Mouse (Mus musculus) ES-Bruce4 (cell line): Measurements from ENCODE around the gene Depdc5. TPM values are rescaled to one million over a fixed set of nuclear protein-coding genes. Genes with fewer than 3 reads are reported as not detected.

Experiments
- H3K27ac ChIP-seq: 2 replicates; pipeline ENCODE4 v1.5.1; 2012; ENCODE audit warnings: low read length, inconsistent platforms; ENCODE audit not compliant: insufficient read depth
- H3K27me3 ChIP-seq: 2 replicates; pipeline ENCODE4 v1.6.1; 2012; ENCODE audit warnings: mild to moderate bottlenecking, low read length, inconsistent platforms; ENCODE audit not compliant: control insufficient read depth, poor library complexity, insufficient read depth, severe bottlenecking
- H3K36me3 ChIP-seq: 2 replicates; pipeline ENCODE4 v1.6.1; 2012; ENCODE audit warnings: inconsistent platforms, mild to moderate bottlenecking, low read length, moderate library complexity; ENCODE audit not compliant: control insufficient read depth, poor library complexity, insufficient read depth, severe bottlenecking
- H3K4me1 ChIP-seq: one replicate; pipeline ENCODE4 v1.8.1; 2011; ENCODE audit warnings: low read length; ENCODE audit not compliant: control insufficient read depth, insufficient read depth
- H3K4me3 ChIP-seq: 2 replicates; pipeline ENCODE4 v1.5.1; 2011; ENCODE audit warnings: low read depth, mild to moderate bottlenecking, low read length
- H3K9ac ChIP-seq: 2 replicates; pipeline ENCODE4 v1.6.1; 2012; ENCODE audit warnings: low read depth, mild to moderate bottlenecking, inconsistent platforms; ENCODE audit not compliant: poor library complexity, severe bottlenecking
- H3K9me3 ChIP-seq: replicated peaks from 2 replicates; pipeline ENCODE4 v1.6.1; 2012; ENCODE audit warnings: mild to moderate bottlenecking, low read length, inconsistent platforms; ENCODE audit not compliant: control insufficient read depth, poor library complexity, insufficient read depth, severe bottlenecking
- CTCF ChIP-seq: IDR thresholded peaks from one replicate; pipeline ENCODE4 v1.8.1; 2011; ENCODE audit warnings: low read depth, low read length
- EP300 ChIP-seq: IDR thresholded peaks from 2 replicates; pipeline ENCODE4 v1.6.1; 2011; ENCODE audit warnings: low read depth, low read length; ENCODE audit not compliant: insufficient read depth
- POLR2A ChIP-seq: IDR thresholded peaks from one replicate; pipeline ENCODE4 v1.8.1; 2011; ENCODE audit warnings: low read length; ENCODE audit not compliant: insufficient read depth
- polyA plus RNA-seq: library from polyadenylated mRNA; stranded (reverse); fragments of >200 nt; gene quantifications from 2 replicates; pipeline ENCODE4 v1.2.4, GENCODE M21; 2011; ENCODE audit warnings: low read depth; ENCODE audit not compliant: missing spikeins, insufficient read depth, insufficient read length

Gene Depdc5
- polyA plus RNA-seq, 1 experiment = 60.5 TPM

DNA sequence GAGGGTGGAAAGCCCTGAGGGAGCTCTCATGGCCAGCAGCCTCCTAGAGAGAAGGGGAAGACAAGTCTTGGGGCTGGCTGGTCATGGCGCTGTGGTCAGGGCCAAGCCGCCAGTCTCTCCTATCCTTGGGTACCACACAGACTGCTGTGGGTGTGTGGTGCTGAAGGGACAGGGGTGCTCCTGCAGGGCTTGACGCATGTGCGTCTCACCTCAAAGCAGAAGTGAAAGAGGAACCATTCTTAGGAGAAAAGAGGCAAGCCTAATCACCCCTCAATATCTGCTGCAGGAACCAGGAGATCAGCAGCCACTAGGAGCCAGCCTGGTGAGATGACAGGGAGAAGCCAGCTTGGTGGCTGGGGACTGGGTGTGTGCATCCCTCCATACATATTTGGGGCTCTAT lies 134.2 kb downstream of the Depdc5 start:
- H3K27me3 ChIP-seq = no peaks in the 10 kb centered on the region
- no peaks in the 10 kb centered on the region for H3K4me1 ChIP-seq
- TF ChIP-seq EP300 (no peak), CTCF (no peak), POLR2A (no peak)
- no peaks in the 10 kb centered on the region for H3K36me3 ChIP-seq
- H3K9ac ChIP-seq = no peak overlapping the region
- no peak overlapping the region for H3K27ac ChIP-seq
- no peak overlapping the region for H3K4me3 ChIP-seq
- H3K9me3 ChIP-seq = no peaks in the 10 kb centered on the region

- no peaks in the 10 kb centered on the region for H3K4me1 ChIP-seq
- no peak overlapping the region for H3K27ac ChIP-seq
- H3K9me3 ChIP-seq = no peaks in the 10 kb centered on the region
- no peak overlapping the region for H3K9ac ChIP-seq
- TF ChIP-seq EP300 (no peak), POLR2A (no peak), CTCF (no peak)
- no peak overlapping the region for H3K4me3 ChIP-seq
- H3K36me3 ChIP-seq = no peaks in the 10 kb centered on the region
- no peaks in the 10 kb centered on the region for H3K27me3 ChIP-seq
Measured at GRCm38 (mm10) chr5:32998783-32999182, 135.3 kb downstream of the Depdc5 start.

- Histone ChIP-seq H3K36me3 (no peaks in the 10 kb centered on the region), H3K4me1 (no peaks in the 10 kb centered on the region), H3K27ac (no peak overlapping the region), H3K9ac (no peak overlapping the region), H3K4me3 (no peak overlapping the region), H3K9me3 (no peaks in the 10 kb centered on the region), H3K27me3 (no peaks in the 10 kb centered on the region)
- TF ChIP-seq CTCF (no peak), POLR2A (no peak), EP300 (no peak)
Measured at GRCm38 (mm10) chr5:33001111-33001510, 137.6 kb downstream of the Depdc5 start.

GRCm38 (mm10) chr5:33002781-33003180 lies 139.3 kb downstream of the Depdc5 start:
- no peak overlapping the region for H3K4me3 ChIP-seq
- H3K36me3 ChIP-seq = no peaks in the 10 kb centered on the region
- no peaks in the 10 kb centered on the region for H3K27me3 ChIP-seq
- H3K27ac ChIP-seq = no peak overlapping the region
- no peaks in the 10 kb centered on the region for H3K9me3 ChIP-seq
- H3K4me1 ChIP-seq = peaks cover 2% of the 10 kb centered on the region
- TF ChIP-seq POLR2A (no peak), EP300 (no peak), CTCF (no peak)
- H3K9ac ChIP-seq = no peak overlapping the region

GRCm38 (mm10) chr5:33003500-33003899 lies 140.0 kb downstream of the Depdc5 start:
- Histone ChIP-seq H3K36me3 (no peaks in the 10 kb centered on the region), H3K9ac (no peak overlapping the region), H3K27me3 (no peaks in the 10 kb centered on the region), H3K9me3 (no peaks in the 10 kb centered on the region), H3K27ac (no peak overlapping the region), H3K4me1 (peaks cover 2% of the 10 kb centered on the region), H3K4me3 (no peak overlapping the region)
- TF ChIP-seq POLR2A = no peak
- TF ChIP-seq CTCF = no peak
- no peak for TF ChIP-seq EP300

GRCm38 (mm10) chr5:33004110-33004509 lies 140.6 kb downstream of the Depdc5 start:
- Histone ChIP-seq H3K27me3 (no peaks in the 10 kb centered on the region), H3K4me3 (no peak overlapping the region), H3K4me1 (peaks cover 2% of the 10 kb centered on the region), H3K9me3 (no peaks in the 10 kb centered on the region), H3K36me3 (no peaks in the 10 kb centered on the region), H3K27ac (no peak overlapping the region), H3K9ac (no peak overlapping the region)
- TF ChIP-seq POLR2A (no peak), EP300 (no peak), CTCF (no peak)
